Mouse (Mus musculus) heart, embryonic 15.5 days (tissue): ENCODE results near the gene Olfr92. TPM values are rescaled to one million over a fixed set of nuclear protein-coding genes. Genes with fewer than 3 reads are reported as not detected.

Experiments used
- ATAC-seq: fragments of 200-750 bp; cut with Nextera tagmentation; replicated peaks from 2 replicates; pipeline ENCODE4 v1.8.0; 2017; ENCODE audit warnings: low read depth, moderate TSS enrichment; ENCODE audit not compliant: insufficient number of reproducible peaks, insufficient read depth, low FRiP score
- H3K27ac ChIP-seq: fragments of 300-500 bp; sonication (generic); 2 replicates; pipeline ENCODE4 v1.5.1; 2015; ENCODE audit warnings: mild to moderate bottlenecking, inconsistent platforms
- H3K27me3 ChIP-seq: fragments of 300-500 bp; sonication (generic); 2 replicates; pipeline ENCODE4 v1.6.1; 2015; ENCODE audit warnings: inconsistent platforms
- H3K36me3 ChIP-seq: fragments of 300-500 bp; sonication (generic); 2 replicates; pipeline ENCODE4 v1.6.1; 2015; ENCODE audit warnings: mild to moderate bottlenecking, inconsistent platforms
- H3K4me1 ChIP-seq: fragments of 300-500 bp; sonication (generic); replicated peaks from 2 replicates; pipeline ENCODE4 v1.6.1; 2015; ENCODE audit warnings: inconsistent platforms
- H3K4me2 ChIP-seq: fragments of 300-500 bp; sonication (generic); 2 replicates; pipeline ENCODE4 v1.6.1; 2015; ENCODE audit warnings: inconsistent platforms, mild to moderate bottlenecking, moderate library complexity
- H3K4me3 ChIP-seq: fragments of 300-500 bp; sonication (generic); 2 replicates; pipeline ENCODE4 v1.5.1; 2015; ENCODE audit warnings: mild to moderate bottlenecking, inconsistent platforms
- H3K9ac ChIP-seq: fragments of 300-500 bp; sonication (generic); 2 replicates; pipeline ENCODE4 v1.6.1; 2015; ENCODE audit warnings: mild to moderate bottlenecking, inconsistent platforms
- H3K9me3 ChIP-seq: fragments of 300-500 bp; sonication (generic); replicated peaks from 2 replicates; pipeline ENCODE4 v1.6.1; 2016; ENCODE audit warnings: inconsistent platforms
- WGBS: fragments of 180-500 bp; shearing (Covaris S2); methylation state at CpG from one replicate; pipeline ENCODE4 v1.1.7; 2015; ENCODE audit warnings: mixed read lengths; 5-methylcytosine and 5-hydroxymethylcytosine counted together
- polyA plus RNA-seq: library from polyadenylated mRNA; unstranded; fragments of >200 nt; fragmentation: Nextera tagmentation; extraction: Ambion mirVana; gene quantifications from 2 replicates; pipeline ENCODE4 v1.2.1, GENCODE M21; 2015

Gene Olfr92
- polyA plus RNA-seq, 1 experiment from 2014 or later: not detected

DNA sequence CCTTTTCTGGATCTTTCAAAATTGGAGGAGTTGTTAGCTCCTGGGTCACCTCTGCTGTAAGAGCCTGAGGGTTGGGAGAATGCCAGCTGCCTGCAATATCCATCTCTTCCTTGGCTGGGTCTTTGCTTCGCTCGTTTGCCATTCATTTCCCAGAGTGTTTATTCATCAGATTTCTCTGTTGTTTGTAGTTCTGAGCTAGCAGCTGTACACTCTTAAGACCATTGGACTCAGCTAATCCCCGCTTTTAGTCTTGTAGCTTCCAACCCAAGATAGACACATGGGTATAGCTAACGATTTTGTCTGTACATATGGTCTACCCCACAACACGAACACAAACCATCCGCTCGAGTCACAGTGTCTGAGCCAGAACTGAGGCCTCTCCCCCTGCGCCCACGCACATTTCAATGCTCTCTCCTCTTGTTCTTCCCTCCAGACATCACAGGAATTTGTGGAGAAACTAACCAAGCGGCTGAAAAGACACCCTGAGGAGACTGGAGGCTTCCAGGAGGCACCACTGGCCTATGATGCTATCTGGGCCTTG, 57.7 kb downstream of the Olfr92 start:
- Histone ChIP-seq H3K27ac (no peak overlapping the region), H3K36me3 (peaks cover 29% of the 10 kb centered on the region; the same call in 1 of the 2 replicates), H3K9ac (no peak overlapping the region), H3K27me3 (no peaks in the 10 kb centered on the region), H3K4me1 (no peaks in the 10 kb centered on the region), H3K4me3 (no peak overlapping the region), H3K9me3 (no peaks in the 10 kb centered on the region), H3K4me2 (no peak overlapping the region)
- ATAC-seq: no peak
- 86% methylated on average over 10 of the region's 10 CpGs for WGBS

DNA sequence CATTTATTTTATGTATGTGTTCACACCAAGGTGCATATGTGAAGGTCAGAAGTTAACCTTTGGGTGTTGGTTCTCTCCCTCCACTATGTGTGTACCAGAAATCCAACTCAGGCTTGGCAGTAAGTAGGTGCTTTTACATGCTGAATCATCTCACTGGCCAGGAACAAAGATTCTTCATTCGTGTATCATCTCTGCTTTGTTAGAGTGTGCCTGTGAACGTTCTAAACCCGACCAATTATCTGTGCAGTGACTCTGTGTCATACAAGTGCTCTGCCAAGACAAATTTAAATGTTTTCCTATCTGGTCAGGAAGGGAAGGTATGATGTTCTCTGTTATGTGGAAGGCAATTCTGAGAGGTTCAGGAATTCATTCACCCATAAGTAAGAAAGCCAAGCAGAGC, 58.5 kb downstream of the Olfr92 start:
- no peak for ATAC-seq
- peaks cover 31% of the 10 kb centered on the region; the same call in 1 of the 2 replicates for H3K36me3 ChIP-seq
- WGBS: 77% methylated on average over 3 of the region's 3 CpGs

More for the DNA sequence above, 58.5 kb downstream of the Olfr92 start:
- H3K27me3 ChIP-seq: no peaks in the 10 kb centered on the region
- H3K9me3 ChIP-seq: no peaks in the 10 kb centered on the region
- no peak overlapping the region for H3K27ac ChIP-seq
- no peak overlapping the region for H3K9ac ChIP-seq
- H3K4me1 ChIP-seq: no peaks in the 10 kb centered on the region
- no peak overlapping the region for H3K4me3 ChIP-seq
- no peak overlapping the region for H3K4me2 ChIP-seq

Other genes starting within 250 kb of the Olfr92 start
- not detected in 2 replicates for gene Trim40, start 230.0 kb downstream of the Olfr92 start, polyA plus RNA-seq
- not detected in 2 replicates for gene Trim31, start 222.0 kb downstream of the Olfr92 start, polyA plus RNA-seq
- 0.33 and 0.48 TPM in 2 replicates for gene Rnf39, start 177.2 kb downstream of the Olfr92 start, polyA plus RNA-seq
- 73.1 and 81.3 TPM in 2 replicates for gene Ppp1r11, start 168.3 kb downstream of the Olfr92 start, polyA plus RNA-seq
- 41.2 and 47.4 TPM in 2 replicates for gene Znrd1, start 161.5 kb downstream of the Olfr92 start, polyA plus RNA-seq
- gene Znrd1as, start 161.5 kb downstream of the Olfr92 start, polyA plus RNA-seq: 6.2 and 7.4 TPM in 2 replicates
- gene 2410137M14Rik, start 138.9 kb downstream of the Olfr92 start, polyA plus RNA-seq: not detected in 2 replicates
- 0.34 and 0.49 TPM in 2 replicates for gene H2-M5, start 130.6 kb downstream of the Olfr92 start, polyA plus RNA-seq
- 32.4 and 40.4 TPM in 2 replicates for gene Zfp57, start 118.9 kb downstream of the Olfr92 start, polyA plus RNA-seq
- 0.13 TPM in 1 of 2 replicates, not detected in the other for gene Mog, start 96.7 kb downstream of the Olfr92 start, polyA plus RNA-seq
- 4.6 and 5.6 TPM in 2 replicates for gene Gabbr1, start 74.1 kb downstream of the Olfr92 start, polyA plus RNA-seq
- gene Olfr90, start 31.6 kb downstream of the Olfr92 start, polyA plus RNA-seq: not detected in 2 replicates
- gene Olfr91, start 21.8 kb downstream of the Olfr92 start, polyA plus RNA-seq: not detected in 2 replicates
- gene Olfr93, start 41.4 kb upstream of the Olfr92 start, polyA plus RNA-seq: not detected in 2 replicates
- gene Ubd, start 73.8 kb upstream of the Olfr92 start, polyA plus RNA-seq: 0.35 and 2.7 TPM in 2 replicates
- not detected in 2 replicates for gene Olfr94, start 80.9 kb upstream of the Olfr92 start, polyA plus RNA-seq
- not detected in 2 replicates for gene Olfr95, start 93.0 kb upstream of the Olfr92 start, polyA plus RNA-seq
- gene Olfr96, start 100.1 kb upstream of the Olfr92 start, polyA plus RNA-seq: not detected in 2 replicates
- not detected in 2 replicates for gene Olfr97, start 117.2 kb upstream of the Olfr92 start, polyA plus RNA-seq
- gene Olfr98, start 143.7 kb upstream of the Olfr92 start, polyA plus RNA-seq: not detected in 2 replicates
- 1.5 and 2.8 TPM in 2 replicates for gene H2-M3, start 150.1 kb upstream of the Olfr92 start, polyA plus RNA-seq
- gene Olfr99, start 163.4 kb upstream of the Olfr92 start, polyA plus RNA-seq: 0.10 TPM in 1 of 2 replicates, not detected in the other
- not detected in 2 replicates for gene Olfr101, start 184.2 kb upstream of the Olfr92 start, polyA plus RNA-seq
- not detected in 2 replicates for gene Olfr102, start 197.0 kb upstream of the Olfr92 start, polyA plus RNA-seq
- gene Olfr103, start 219.6 kb upstream of the Olfr92 start, polyA plus RNA-seq: not detected in 2 replicates
- gene Olfr104-ps, start 239.5 kb upstream of the Olfr92 start, polyA plus RNA-seq: not detected in 2 replicates